Mouse (Mus musculus): ENCODE data around the gene Cox5a.

Gene Cox5a

DNA sequence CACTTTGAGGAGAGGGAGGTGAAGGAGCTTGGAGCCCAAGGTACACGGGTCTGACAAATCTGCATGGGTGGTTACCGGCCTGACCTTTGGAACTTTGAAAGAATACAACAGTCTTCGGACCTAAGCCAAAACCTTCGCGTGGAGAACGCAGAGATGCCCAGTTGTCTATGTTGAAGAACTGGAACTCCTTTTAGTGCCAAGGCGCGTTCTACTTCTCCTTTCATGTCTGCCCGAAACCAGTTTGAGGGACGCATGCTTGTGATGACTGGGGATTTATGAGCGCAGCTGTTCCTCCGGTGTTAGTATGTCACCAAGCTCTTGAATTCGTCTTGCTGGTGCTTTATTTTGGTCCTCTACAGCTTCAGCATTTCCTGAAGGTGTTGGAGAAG, 40.6 kb downstream of the Cox5a start:
- no peak for DNase-seq (ENCODE audit: low read depth, low spot score)

DNA sequence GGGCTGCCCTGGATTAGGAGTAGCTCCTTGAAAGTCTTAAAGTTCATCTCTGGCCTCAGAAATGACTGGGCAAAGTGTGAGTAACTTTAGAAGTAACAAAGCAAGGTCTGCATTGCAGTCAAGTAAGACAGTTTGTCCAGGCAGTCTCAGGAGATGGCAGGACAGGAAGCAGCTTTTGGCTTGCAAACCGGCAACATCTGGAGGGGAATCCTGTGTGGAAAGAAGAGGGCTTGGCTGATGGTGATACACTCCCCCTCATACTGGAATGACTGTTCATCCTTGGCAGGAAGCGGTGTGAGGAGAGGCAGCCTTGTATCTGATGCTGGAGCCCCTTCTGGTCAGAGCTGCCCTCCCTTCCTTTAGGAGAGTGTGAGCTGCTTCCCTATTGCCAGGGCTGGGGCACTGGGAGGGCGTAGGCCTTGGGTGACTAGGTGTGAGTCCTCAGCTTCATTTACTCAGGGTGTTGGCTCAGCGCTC, 41.9 kb downstream of the Cox5a start:
- DNase-seq (ENCODE audit: low read depth, low spot score): peak; percentile 63

DNA sequence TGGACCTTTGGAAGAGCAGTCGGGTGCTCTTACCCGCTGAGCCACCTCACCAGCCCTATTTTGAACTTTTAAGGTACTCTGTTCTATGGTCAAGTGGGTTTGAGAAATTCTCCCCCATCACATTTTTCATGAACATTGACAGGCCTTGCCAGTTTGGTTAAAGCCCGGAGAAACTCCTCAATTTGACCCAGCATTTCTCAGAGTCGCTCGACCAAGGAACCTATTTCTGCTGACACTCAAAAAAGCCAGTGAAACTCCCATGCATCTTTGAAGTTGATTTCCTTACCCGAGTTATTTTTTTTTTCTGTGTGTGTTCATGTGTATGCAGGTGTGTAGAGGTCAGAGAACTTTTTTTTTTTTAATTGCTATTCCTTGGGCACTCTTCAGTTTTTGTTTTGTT, 43.5 kb downstream of the Cox5a start:
- no peak for DNase-seq (ENCODE audit: low read depth, low spot score)

DNA sequence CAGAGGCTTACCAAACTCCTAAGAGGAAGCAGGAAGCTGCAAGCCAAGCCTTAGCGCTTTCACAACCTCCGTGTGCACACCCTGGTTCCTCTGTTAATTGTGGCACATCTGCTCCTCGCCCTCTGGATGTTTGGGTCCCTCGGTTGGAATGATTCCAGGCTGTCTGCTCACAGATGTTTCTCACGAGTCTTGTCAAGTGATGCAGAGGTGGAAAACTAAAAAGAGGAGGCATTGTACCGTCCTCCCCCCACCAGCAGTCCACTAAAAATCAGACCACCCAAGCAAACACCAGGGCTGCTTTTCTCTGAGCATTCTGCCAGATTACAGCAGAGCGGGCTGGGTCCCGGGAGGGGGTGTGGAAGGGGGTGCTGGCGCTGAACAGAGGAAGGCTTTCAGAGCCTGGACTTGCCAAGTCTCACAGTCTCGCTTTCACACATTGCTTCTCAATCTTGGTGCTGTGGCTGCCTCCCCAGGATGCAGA, 44.7 kb downstream of the Cox5a start:
- peak; percentile 83 for DNase-seq (ENCODE audit: low read depth, low spot score)

DNA sequence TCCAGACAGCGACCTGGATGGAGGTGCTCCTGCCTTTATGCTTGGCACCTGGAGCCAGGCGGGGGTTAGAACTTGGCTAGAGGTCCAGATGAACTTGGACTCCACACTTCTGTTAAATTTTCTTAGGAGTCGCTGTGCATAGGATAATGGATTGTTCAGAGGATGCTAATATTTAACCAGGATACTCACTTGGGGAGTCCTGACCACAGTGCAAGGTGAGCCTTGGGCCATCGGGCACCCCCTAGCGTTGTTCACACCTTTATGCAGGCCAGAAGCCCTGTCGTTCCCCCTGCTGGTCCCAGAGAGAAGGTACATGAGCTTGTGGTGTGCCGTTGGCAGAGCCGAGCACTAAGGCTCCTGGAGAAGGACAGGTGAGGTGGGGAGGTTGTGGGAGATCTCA, 45.8 kb downstream of the Cox5a start:
- no peak for DNase-seq (ENCODE audit: low read depth, low spot score)

DNA sequence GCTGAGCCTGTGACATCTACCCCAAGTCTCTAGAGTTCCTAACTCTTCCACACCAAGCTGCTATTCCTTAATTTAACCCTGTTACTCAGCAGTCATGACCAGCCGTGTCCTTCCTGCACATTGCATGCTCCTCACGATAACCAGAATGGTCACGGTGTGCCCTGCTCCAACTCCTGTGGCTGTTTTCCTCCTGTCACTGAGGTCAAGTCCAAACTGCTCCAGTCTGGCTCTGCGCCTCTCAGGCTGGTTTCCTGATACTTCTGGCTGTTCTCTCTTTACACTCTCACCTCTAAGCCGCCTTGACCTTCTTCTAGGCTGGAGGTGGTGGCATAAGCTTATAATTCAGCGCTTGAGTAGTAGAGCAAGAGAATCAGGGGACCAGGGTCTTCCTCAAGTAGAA, 47.4 kb downstream of the Cox5a start:
- no peak for DNase-seq (ENCODE audit: low read depth, low spot score)

DNA sequence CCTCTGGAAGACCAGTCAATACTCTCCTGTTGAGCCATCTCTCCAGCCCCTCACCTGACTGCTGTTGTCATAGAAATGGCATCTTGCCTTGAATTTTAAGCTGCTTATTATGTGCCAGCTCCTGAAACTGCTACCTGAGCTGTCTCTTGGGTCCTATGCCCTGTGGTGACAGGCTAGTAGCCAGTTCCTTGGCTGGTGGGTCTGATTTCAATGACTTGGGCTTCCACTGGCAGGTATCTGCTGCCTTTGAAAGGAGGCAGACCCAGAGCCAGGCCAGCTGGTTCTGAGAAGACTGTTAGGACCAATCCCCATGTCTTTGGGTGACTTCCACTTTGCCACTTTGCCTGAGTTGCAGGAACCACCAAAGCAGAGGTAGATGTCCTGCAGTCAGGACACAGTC, 53.3 kb downstream of the Cox5a start:
- DNase-seq (ENCODE audit: low read depth, low spot score): no peak

DNA sequence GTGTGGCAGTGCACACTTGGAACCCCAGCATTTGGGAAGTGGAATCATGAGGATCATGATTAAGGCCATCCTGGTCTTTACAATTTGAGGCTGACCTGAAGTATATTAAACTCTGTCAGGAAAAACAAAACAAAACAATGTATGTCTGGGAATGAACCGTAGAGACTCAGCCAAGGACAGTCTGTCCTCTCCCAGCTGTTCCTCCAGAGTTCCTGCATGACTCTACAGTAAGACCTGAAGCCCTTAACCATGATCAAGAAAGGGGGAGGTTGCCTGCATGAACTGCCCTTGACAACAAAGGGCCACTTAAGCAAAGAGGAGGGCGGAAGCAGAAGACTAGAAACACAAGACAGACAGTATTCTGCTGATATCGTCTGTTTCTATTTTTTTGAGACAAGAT, 54.5 kb downstream of the Cox5a start:
- no peak for DNase-seq (ENCODE audit: low read depth, low spot score)

DNA sequence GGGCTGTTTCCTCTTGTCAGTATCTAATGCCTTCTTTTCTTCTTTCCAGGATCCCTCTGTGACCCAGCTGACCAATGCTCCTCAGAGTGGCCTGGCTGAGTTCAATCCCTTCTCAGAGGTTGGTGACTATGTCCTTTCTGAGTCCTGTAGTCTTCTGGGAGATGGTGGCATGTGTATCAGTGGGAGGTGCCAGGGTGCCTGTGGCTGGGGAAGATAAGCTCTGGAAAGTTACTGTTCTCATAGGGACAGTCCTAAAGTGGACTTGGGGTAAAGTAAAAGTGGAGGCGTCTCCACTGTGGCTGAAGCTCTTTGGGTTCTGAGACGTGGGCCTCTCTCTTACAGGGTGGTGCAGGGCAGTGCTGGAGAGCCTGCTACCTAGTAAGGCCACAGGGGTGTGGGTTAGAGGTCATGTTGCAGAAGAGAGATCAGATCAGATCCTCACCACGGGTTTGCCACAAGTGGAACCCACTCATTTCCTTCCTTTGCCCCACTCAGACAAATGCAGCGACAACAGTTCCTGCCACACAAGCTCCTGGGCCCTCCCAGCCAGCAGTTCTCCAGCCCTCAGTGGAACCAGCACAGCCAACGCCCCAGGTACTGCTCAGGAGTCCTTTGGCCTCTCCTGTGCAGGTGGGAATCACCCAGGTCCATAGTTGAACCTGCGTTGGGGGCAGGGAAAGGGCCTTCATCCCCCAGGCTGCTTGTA, 56.2 kb downstream of the Cox5a start:
- no peak for DNase-seq (ENCODE audit: low read depth, low spot score)
